Mouse (Mus musculus) forebrain, embryonic 11.5 days (tissue): Measurements from ENCODE around the gene Gm4763. TPM values are rescaled to one million over a fixed set of nuclear protein-coding genes. Genes with fewer than 3 reads are reported as not detected.
"Not testable (repeated sequence)": the region's sequence is repeated elsewhere in the genome, so short reads cannot be mapped to it uniquely, and the experiment has no call there.

Source experiments
- ATAC-seq: fragments of 200-750 bp; cut with Nextera tagmentation; replicated peaks from 2 replicates; pipeline ENCODE4 v1.8.0; 2017; ENCODE audit warnings: moderate TSS enrichment; ENCODE audit not compliant: low FRiP score
- DNase-seq: peaks from one replicate; pipeline ENCODE4 v3.0.0-alpha.2; 2017; ENCODE audit warnings: low spot score
- H3K27ac ChIP-seq: fragments of 300-500 bp; sonication (generic); 2 replicates; pipeline ENCODE4 v1.5.1; 2014; ENCODE audit warnings: low read depth, low read length
- H3K27me3 ChIP-seq: fragments of 300-500 bp; sonication (generic); 2 replicates; pipeline ENCODE4 v1.6.1; 2014; ENCODE audit warnings: mild to moderate bottlenecking, low read length, mixed read lengths; ENCODE audit not compliant: control insufficient read depth, insufficient read depth
- H3K36me3 ChIP-seq: fragments of 300-500 bp; sonication (generic); 2 replicates; pipeline ENCODE4 v1.6.1; 2014; ENCODE audit warnings: mild to moderate bottlenecking, low read length, moderate library complexity, mixed read lengths; ENCODE audit not compliant: control insufficient read depth, insufficient read depth
- H3K4me1 ChIP-seq: fragments of 300-500 bp; sonication (generic); replicated peaks from 2 replicates; pipeline ENCODE4 v1.6.1; 2014; ENCODE audit warnings: low read length, mixed read lengths; ENCODE audit not compliant: control insufficient read depth, insufficient read depth
- H3K4me2 ChIP-seq: fragments of 300-500 bp; sonication (generic); 2 replicates; pipeline ENCODE4 v1.6.1; 2014; ENCODE audit warnings: low read depth, mild to moderate bottlenecking, low read length, moderate library complexity, mixed read lengths; ENCODE audit not compliant: severe bottlenecking
- H3K4me3 ChIP-seq: fragments of 300-500 bp; sonication (generic); 2 replicates; pipeline ENCODE4 v1.5.1; 2014; ENCODE audit warnings: low read depth, low read length
- H3K9ac ChIP-seq: fragments of 300-500 bp; sonication (generic); 2 replicates; pipeline ENCODE4 v1.6.1; 2014; ENCODE audit warnings: low read length
- H3K9me3 ChIP-seq: fragments of 300-500 bp; sonication (generic); 2 replicates; pipeline ENCODE4 v1.6.1; 2016; ENCODE audit warnings: low read length, mixed read lengths; ENCODE audit not compliant: control insufficient read depth
- WGBS: fragments of 180-500 bp; shearing (Covaris S2); extraction: QIAGEN DNeasy Blood & Tissue Kit; methylation state at CpG from one replicate; pipeline ENCODE4 v1.1.7; 2014; 5-methylcytosine and 5-hydroxymethylcytosine counted together
- polyA plus RNA-seq: library from polyadenylated mRNA; unstranded; fragments of >200 nt; fragmentation: Nextera tagmentation; extraction: Ambion mirVana; gene quantifications from 2 replicates; pipeline ENCODE4 v1.2.1, GENCODE M21; 2014

Gene Gm4763
- polyA plus RNA-seq, 1 experiment from 2014 or later: not detected

DNA sequence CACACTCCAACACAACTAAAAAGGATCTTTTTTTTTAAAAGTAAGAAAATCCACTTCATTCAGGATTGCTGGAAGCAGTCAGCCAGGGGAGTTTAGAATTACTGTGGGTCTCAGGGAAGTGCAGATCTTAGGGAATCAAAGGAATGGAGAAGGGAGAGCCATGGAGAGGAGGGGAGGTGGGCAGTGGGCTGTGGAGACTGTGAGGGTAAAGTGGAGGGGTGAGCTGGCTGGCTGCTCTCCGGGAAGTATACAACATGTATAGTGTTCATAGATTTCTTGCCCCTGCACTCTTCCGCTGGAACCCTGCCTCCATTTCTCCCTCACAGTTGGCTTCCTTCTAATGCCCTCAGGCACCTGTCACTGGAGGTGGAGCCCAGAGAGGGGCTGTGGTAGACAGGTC is 24.9 kb upstream of the Gm4763 start:
- Histone ChIP-seq H3K4me2 (no peak overlapping the region), H3K9me3 (no peaks in the 10 kb centered on the region), H3K9ac (no peak overlapping the region), H3K27ac (no peak overlapping the region), H3K4me3 (no peak overlapping the region), H3K4me1 (no peaks in the 10 kb centered on the region), H3K27me3 (no peaks in the 10 kb centered on the region), H3K36me3 (no peaks in the 10 kb centered on the region)
- 81% methylated on average over 2 of the region's 2 CpGs for WGBS
- ATAC-seq: no peak
- no peak for DNase-seq

DNA sequence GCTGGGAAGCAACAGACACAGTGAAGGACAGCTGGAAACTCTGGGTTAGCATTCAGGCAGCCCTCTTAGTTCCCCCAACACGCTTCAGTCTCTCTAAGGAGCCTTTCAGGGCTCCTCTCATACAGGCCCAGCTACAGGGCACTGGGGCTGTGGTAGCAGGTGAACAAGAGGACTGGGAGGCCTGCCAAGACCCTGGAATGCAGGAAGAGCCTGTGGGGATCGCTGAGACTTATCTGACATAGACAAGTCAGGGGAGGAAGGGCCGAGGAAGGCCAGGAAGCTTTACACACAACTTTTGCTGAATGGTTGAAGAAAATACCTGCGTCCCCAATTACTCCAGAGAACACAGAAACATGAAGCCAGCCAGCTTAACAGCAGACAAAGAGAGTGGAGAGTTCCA is 24.0 kb upstream of the Gm4763 start:
- H3K36me3 ChIP-seq: no peaks in the 10 kb centered on the region
- H3K9ac ChIP-seq: no peak overlapping the region
- no peaks in the 10 kb centered on the region for H3K9me3 ChIP-seq
- no peak overlapping the region for H3K4me2 ChIP-seq
- WGBS: 62% methylated on average over 4 of the region's 4 CpGs
- no peak overlapping the region for H3K4me3 ChIP-seq
- H3K27me3 ChIP-seq: no peaks in the 10 kb centered on the region
- no peaks in the 10 kb centered on the region for H3K4me1 ChIP-seq
- H3K27ac ChIP-seq: no peak overlapping the region
- ATAC-seq (no peak), DNase-seq (no peak)

DNA sequence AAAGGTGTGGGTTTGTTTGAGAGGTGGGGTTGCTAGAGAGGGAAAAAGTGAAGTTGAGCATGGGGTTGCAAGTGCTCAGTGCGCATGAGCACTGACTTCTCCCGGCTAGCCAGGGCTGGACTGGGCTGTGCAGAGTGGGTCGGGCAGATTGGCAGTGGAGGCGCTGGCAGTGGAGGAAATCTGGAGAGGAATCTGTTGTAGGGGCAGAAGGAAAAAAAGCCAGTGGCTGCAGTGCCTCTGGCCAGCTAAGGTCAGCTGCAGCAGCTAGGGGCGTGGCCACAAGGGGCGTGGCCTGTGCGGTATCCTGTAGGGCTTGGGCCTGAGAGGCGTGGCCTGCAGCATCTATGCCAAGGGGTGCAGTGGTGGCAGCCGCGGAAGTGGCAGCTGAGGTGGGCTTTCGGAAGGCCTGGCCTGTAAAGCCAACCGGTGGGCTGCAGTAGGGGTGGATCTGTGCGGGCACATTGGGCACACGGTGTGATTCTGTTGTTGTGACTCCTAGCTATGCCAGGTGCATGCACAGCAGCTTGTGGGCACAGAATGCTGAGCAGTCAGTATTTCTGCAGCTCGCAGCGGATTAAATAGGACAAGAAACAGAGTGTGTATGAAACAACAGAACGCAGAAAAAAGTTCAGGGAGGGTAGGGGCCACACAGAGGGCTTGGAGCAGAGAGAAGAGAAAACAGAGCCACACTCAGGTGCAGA is 9.4 kb upstream of the Gm4763 start:
- Histone ChIP-seq H3K4me2 (peak overlapping the region; percentile 36), H3K36me3 (no peaks in the 10 kb centered on the region), H3K27ac (no peak overlapping the region), H3K27me3 (no peaks in the 10 kb centered on the region), H3K9ac (no peak overlapping the region), H3K9me3 (no peaks in the 10 kb centered on the region), H3K4me3 (no peak overlapping the region), H3K4me1 (peaks cover 6% of the 10 kb centered on the region; the same call in 1 of the 2 replicates)
- DNase-seq: peak; percentile 73
- peak; percentile 78 for ATAC-seq
- WGBS: 13% methylated on average over 17 of the region's 17 CpGs

DNA sequence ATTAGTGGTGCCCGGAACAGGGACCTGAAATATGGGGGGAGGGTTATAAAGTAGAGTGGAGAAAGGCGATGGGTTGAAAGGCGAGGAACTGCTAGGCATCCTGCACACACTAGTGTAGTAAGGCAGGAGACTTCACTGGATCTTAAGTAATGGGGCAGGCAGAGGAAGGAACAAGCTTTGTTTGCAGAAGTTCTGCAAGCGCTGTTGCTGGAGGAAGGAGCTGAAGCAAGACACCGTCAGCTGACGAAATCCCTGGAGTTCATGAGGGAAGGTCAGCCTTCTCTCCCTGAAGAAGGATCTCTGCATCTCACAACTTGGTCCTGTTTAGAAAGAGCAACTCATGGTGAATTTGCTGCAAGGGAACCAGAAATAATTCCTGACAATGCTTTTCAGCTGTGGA is 11.7 kb downstream of the Gm4763 start:
- no peak overlapping the region for H3K4me2 ChIP-seq
- H3K36me3 ChIP-seq: no peaks in the 10 kb centered on the region
- no peak overlapping the region for H3K9ac ChIP-seq
- no peaks in the 10 kb centered on the region for H3K27me3 ChIP-seq
- no peaks in the 10 kb centered on the region for H3K4me1 ChIP-seq
- ATAC-seq: no peak
- no peak overlapping the region for H3K4me3 ChIP-seq
- H3K9me3 ChIP-seq: no peaks in the 10 kb centered on the region
- no peak for DNase-seq
- 80% methylated on average over 6 of the region's 6 CpGs for WGBS
- H3K27ac ChIP-seq: no peak overlapping the region

DNA sequence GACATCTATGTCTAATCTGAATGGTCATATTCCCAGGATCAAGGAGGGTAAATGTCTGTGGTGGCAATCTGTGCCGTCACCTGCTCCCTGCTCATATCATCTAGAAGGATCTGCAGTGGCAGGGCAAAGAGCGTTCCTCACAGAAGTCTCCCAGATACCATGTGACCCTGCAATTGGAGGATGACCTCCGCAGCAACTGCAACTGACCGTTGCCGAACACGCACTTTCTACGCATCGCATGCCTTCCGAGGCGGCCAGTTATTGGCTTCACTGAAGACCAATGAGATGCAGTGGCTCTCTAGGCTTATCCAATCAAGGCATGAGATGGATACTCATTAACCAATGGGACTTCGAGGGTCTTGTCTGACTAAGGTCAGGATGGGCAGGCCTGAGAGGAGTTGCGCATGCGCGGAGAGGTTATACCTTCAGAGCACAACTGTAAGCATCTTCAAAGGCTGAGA is 17.8 kb downstream of the Gm4763 start, which contains the start of gene BC049730:
Gene BC049730 (plus strand): TSS at position 411 of the 461 bp plus-strand sequence.
- Histone ChIP-seq H3K9me3 (no peaks in the 10 kb centered on the region), H3K4me1 (no peaks in the 10 kb centered on the region), H3K27ac (no peak within 1 kb of the TSS), H3K36me3 (no peaks in the 10 kb centered on the region), H3K27me3 (no peaks in the 10 kb centered on the region), H3K9ac (no peak within 1 kb of the TSS), H3K4me3 (no peak within 1 kb of the TSS), H3K4me2 (no peak within 1 kb of the TSS)
- no peak for DNase-seq
- WGBS: 94% methylated on average over 14 of the region's 14 CpGs
- no peak for ATAC-seq

DNA sequence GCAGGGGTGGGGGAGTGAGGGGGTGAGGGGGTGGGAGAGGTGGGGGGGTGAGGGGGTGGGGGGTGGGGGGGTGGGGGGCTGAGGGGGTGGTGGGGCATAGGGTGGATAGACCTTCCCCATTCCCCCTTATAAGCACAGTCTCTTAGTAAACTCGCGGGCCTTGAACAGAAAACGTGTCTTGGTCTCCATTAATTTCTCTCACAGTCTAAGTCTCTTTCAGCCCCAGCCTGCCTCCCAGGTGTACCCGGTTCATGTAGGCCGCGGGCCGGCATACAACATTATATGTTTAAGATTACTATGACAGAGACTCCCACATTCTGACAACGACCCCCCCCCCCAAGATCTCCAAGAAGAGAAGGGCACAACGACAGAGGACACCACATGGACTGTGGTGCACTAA is 23.9 kb downstream of the Gm4763 start:
- 86% methylated on average over 9 of the region's 9 CpGs for WGBS
- not testable (repeated sequence) for H3K27me3 ChIP-seq, H3K4me2 ChIP-seq, DNase-seq, H3K27ac ChIP-seq, ATAC-seq, H3K9ac ChIP-seq, H3K9me3 ChIP-seq, H3K4me1 ChIP-seq, H3K4me3 ChIP-seq, H3K36me3 ChIP-seq

DNA sequence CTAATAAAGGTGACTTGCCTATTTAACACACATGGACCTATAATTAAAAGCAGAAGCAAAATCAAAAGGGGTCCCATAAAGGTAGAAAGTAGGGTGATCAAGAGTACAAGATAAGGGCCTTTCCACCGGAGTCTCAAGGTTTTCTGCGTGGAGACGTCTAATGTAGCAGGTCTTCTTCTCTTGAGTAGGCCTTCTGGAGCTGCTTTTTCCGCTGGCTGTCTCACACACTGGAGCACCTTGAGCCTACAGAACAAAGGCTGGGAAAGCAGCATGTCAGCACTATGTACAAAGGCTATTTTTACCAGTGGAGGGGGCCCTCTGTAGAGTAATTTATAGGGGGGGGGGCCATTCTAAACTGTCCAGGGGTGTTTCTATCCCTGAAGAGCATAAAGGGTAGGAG is 28.8 kb downstream of the Gm4763 start:
- not testable (repeated sequence) for H3K36me3 ChIP-seq, H3K9ac ChIP-seq, ATAC-seq, DNase-seq, H3K9me3 ChIP-seq, H3K4me3 ChIP-seq, H3K27me3 ChIP-seq, H3K4me1 ChIP-seq, H3K4me2 ChIP-seq, H3K27ac ChIP-seq
- 91% methylated on average over 4 of the region's 4 CpGs for WGBS

DNA sequence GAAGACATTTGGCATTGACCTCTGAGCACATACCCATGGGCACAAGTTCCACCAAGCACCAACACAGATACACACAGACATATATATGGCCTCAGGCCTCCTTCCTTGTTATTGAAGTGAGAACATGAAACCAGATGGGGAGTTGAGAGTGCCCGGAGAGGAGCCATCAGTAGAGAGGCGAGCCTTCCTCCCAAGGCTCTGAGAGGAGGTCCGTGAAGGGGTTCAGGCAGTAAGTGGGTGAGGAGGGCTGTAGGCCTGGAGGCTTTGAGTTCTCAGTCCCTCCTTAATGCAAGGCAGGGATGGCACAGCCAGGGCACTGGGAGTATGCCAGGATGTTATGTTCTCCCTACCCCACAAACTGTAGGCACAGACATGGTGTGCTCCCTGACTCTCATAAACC is 34.0 kb downstream of the Gm4763 start:
- not testable (repeated sequence) for H3K4me2 ChIP-seq, DNase-seq, H3K27me3 ChIP-seq, H3K9ac ChIP-seq, H3K4me1 ChIP-seq, H3K27ac ChIP-seq, ATAC-seq, H3K9me3 ChIP-seq, H3K36me3 ChIP-seq, H3K4me3 ChIP-seq
- 89% methylated on average over 3 of the region's 3 CpGs for WGBS

DNA sequence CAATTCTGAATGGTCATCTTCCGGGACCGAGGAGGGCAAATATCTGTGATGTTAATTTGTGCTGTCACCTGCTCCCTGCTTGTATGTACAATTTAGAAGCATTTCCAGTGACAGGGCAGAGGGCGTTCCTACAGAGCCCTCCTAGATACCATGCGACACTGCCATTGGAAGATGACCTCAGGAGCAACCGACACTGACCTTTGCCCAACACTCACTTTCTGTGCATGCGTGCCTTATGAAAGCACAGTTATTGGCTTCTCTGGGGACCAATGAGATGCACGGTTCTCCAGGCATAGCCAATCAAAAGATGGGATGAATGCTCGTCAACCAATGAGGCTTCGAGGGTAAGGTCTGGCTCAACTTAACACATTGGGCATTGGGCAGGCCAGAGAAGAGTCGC is 39.2 kb downstream of the Gm4763 start:
- H3K4me3 ChIP-seq, H3K9me3 ChIP-seq, H3K27ac ChIP-seq, H3K9ac ChIP-seq, DNase-seq, H3K4me2 ChIP-seq, H3K36me3 ChIP-seq, H3K27me3 ChIP-seq, ATAC-seq, H3K4me1 ChIP-seq: not testable (repeated sequence)
- WGBS: 91% methylated on average over 10 of the region's 10 CpGs
